Mouse (Mus musculus) spleen, adult 2 months (tissue): ENCODE data around the gene Ndel1.

Experiments used
- CTCF ChIP-seq: fragments of 200-500 bp; IDR thresholded peaks from 2 replicates; pipeline ENCODE4 v1.5.1; 2011; ENCODE audit warnings: mild to moderate bottlenecking, inconsistent platforms; ENCODE audit not compliant: insufficient read depth, insufficient read length, insufficient replicate concordance; ENCODE audit errors: extremely low read depth
- POLR2A ChIP-seq: fragments of 200-500 bp; IDR thresholded peaks from 2 replicates; pipeline ENCODE4 v1.6.1; 2011; ENCODE audit warnings: low read depth, low read length, inconsistent platforms

GRCm38 (mm10) chr11:68859943-68860593, 11.6 kb downstream of the Ndel1 start:
- no peak for TF ChIP-seq CTCF
- TF ChIP-seq POLR2A, result no peak
